Mouse (Mus musculus) inflammation-experienced regulatory T-cells, adult 6 months (primary cell): ENCODE data around the gene Neu2. TPM values are rescaled to one million over a fixed set of nuclear protein-coding genes. Genes with fewer than 3 reads are reported as not detected.
"Not testable (repeated sequence)": the region's sequence is repeated elsewhere in the genome, so short reads cannot be mapped to it uniquely, and the experiment has no call there.

Experiments
- ATAC-seq: one replicate; pipeline ENCODE4 v1.8.0; 2017
- polyA plus RNA-seq, 3 experiments: library from polyadenylated mRNA; unstranded; fragments of 100-300 nt; shearing (Covaris generic); gene quantifications; one replicate each; pipeline ENCODE4 v1.2.1; 2017

Gene Neu2
- polyA plus RNA-seq = not detected

DNA sequence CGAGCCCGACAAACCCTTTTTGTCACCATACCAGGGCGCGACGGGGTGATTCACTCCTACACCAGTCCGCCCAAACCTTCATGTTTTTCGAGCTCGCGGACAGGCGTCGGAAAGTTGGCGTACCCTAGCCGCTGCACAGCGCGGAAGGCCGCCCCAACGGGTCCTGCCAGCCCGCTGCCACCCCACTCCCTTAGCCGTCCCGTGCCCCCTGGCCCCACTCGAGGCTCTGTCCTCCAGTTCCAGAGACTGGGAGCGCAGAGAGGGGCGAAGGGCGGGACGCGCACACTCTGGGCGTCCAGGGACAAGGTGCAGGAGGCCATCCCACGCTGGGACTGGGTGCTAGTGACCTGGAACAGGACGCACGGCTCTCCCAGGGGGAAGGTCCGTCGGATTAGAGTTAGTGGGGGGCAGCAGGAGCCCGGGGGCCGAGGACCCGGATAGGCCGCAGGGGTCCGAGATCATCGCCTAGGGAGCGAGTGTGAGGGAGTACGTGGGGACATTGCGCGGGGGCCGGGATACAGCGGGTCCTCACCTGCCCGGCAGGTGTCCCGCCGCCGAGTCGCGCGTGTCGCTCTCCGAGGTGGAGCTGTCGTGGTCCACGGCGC, at the start of gene Neu2:
Neu2 (plus strand) TSS at position 329 of the 605 bp plus-strand sequence.
- no peak for ATAC-seq

DNA sequence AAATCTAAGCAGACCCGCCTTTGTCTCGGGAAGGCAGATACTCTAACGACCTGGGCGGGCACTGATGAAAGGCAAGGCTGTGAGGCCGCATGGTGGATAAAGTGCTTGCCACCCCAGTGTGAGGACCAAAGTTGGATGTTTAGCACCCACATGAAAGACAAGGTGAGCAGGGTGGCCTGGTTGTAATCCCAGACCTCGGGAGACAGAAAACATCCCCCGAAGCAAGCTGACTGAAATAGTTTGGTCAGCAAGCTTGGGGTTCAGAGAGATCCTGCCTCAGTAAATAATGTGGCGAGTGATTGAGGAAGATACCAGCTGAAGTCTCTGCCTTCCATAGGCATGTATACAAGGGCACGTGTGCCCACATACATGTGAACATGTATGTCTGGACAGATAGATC, 42.2 kb upstream of the Neu2 start:
- ATAC-seq = no peak

DNA sequence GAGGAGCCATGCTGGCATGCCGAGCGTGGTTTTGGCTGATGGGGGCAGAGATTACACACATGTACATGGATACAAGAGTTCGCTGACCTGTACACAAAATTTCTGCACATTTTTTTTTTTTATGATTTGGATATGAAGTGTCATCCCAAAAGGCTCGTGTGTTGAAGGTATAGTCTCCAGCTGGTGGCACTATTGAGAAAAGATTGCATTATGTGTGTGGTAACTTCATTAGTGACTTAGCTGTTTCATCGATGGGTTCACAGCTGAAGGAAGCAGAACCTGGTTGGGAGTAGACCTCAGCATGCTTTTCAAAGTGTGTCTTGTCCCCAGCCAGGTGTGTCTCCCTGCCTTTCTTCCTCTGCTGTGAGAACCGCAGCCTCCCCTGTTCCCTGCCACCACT, 41.4 kb upstream of the Neu2 start:
- no peak for ATAC-seq

DNA sequence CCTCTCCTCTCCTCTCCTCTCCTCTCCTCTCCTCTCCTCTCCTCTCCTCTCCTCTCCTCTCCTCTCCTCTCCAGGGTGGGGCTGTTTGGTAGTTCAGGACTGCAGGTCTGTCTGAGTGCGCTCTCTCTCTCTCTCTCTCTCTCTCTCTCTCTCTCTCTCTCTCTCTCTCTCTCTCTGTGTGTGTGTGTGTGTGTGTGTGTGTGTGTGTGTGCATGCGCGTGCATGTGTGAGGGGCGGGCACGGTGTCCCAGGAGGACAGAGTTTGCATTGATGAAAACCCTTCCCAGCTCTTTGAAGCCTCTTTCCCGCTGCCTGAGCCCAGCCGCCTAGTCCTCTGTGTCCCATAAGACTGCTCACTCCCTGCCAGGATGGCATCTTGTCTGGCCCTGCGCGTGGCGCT, 39.7 kb upstream of the Neu2 start, which contains the start of gene Snorc:
Snorc (plus strand) TSS at position 301 of the 400 bp plus-strand sequence.
- ATAC-seq = not testable (repeated sequence)

DNA sequence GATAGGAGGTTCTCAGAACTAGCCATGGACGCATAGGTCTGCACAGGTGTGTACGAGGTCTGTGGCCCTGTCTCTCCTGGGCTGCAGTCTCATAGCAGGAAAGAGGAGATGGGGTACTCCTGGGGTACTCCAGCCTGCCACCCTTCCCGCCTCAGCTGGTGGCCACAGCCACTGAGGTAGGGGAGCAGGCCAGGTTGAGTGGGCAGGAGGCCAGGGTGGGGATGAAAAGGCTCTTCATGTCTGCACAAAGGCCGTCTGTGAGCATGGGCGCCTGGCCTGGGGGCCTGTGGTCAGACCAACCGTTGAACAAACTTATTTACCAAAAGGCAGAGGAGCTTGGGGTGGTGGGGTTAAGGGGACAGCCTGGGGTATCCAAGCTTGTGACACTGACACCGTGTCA, 37.8 kb upstream of the Neu2 start:
- ATAC-seq = no peak

DNA sequence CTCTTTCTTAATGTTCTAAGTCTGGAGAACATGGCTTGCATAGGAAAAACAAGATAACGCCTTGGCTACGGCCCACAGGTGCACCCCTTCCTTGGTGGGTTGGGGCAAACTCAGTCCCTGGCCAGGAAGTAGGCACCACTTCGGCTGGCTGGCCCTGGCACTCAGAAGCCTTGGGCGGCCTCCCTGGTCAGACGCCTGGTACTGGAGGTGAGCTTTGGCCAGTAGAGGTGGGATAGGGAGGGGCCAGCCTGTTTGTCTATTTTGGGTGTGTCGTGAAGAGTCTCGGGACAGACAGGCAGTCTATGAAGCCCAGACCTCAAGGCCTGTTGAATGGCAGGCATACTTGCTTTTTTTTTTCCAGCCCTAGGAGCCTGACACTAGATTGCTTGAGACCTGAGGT, 37.1 kb upstream of the Neu2 start:
- ATAC-seq = no peak

DNA sequence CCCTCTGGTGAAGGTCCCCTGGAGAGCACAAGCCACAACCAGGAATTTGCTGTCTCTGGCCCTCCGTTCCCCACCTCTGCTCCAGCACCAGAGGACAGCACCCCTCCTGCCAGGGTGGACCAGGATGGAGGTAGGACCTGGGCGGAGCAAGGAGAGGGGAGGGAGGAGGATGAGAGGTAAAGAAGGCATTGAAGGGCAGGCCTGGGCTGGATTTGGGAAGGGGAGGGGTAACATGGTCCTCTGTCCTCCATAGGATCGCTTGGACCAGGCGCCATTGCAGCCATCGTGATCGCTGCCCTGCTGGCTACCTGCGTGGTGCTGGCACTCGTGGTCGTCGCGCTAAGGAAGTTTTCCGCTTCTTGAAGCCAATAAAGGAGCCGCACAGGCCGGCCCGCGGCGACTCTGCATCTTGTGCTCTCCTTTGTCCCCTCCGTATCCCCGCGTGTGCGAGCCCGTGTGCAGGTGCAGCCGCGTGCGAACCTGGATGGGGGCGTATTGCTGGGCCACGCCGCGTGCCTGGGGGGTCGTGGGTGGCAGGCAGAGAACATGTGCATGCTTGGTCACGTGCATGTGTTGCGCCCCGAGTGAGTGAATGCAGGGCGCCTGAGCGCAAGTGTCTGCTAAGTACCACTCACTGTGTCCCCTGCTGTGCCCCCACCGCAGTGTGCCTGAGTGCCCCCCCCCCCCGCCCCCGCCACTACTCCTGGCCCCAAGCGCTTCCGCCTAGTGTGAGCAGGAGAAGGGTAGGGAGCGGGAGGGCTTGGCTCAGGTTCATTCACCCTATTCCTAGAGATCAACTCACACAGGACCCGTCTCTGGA, 34.4 kb upstream of the Neu2 start:
- ATAC-seq = no peak

DNA sequence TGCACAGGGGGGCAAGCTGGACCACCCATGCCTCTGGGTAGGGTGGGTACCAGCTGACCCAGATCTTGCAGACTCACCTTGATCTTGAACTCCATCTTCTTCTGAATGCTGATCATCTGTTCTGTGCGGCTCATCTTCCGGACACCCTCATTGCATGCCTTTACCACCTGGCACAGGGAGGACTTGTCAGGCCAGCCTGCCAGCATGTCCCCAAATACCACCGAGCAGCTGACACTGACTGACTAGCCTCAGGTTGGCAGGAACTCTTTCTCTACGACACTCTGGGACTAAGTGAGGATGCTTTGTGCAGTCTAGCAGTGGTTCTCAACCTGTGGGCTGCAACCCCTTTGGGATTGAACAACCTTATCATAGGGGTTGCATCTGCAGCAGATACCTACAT, 27.1 kb upstream of the Neu2 start:
- ATAC-seq = no peak

DNA sequence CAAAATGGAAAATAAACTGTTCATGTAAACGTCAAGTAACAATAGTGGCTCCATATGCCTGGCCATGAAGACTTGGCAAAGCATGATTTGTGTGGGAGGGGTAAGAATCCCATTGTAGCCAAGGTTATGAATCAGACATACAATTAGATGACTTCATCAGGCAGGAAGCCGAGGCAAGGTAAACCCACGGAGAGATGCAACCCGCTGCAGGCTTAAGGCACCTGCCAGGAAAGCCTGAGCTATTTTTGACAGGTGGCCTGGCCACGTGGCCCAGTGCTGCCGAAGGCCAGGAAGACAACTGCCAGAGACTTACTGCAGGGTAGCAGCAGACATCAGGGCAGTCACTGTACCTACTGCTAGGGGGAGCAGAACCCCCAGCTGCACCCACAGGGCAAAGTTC, 23.3 kb upstream of the Neu2 start:
- no peak for ATAC-seq

DNA sequence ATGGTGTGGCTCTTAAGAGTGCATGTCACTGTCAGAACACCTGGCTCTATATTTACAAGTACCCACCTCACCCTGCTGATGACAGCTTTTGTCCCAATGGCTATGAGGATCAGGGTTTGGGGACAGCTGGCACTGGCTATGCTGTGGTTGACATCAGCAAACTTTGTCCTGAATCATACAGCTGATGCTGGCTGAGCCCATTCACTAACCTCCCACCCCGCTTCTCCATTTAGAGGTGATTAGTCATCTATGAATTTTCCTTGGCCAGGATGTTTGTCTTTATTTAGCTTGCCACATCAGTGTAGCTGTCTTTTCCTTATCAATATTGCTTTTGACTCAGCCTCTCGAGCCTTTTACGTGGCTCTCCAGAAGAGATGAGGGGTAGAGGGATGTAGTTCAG, 17.4 kb upstream of the Neu2 start:
- ATAC-seq = no peak

DNA sequence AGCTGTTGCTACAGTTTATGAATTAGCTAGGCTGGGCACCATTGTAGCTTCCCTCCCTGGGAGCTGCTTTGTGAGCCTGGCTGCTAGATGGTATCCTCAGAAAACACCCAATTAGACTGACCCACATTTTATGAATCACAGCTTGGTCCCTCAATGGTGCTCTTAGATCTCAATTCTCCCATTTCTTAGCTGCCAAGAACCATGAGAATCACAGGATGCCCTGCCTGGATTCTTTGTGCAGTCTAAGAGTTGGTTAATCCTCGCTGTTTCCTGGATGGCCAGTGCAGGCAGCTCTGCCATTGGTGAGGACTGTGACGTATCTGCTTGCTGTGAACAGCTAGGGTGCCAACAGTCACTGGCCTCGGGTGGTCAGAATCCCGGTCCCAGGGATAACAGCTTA, 16.1 kb upstream of the Neu2 start:
- no peak for ATAC-seq

DNA sequence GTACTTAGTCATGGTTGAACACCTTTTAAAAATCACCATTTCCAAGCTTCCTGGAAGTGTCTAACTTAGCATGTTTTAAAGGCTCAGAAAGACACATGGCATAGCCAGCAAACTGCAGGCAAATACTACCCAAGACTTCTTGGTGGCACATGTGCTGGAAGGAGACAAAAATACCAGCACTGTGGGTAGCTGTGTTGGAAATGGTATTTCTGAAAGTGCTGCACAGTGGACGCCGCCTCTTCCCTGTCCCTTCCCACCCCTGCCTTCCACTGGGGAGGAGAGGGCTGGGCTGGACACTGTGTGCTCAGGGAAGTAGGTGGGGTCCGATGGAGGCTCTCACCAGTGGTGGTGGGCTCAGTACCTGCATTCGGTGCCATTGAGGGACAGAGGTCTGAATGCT, 4.2 kb upstream of the Neu2 start:
- no peak for ATAC-seq

DNA sequence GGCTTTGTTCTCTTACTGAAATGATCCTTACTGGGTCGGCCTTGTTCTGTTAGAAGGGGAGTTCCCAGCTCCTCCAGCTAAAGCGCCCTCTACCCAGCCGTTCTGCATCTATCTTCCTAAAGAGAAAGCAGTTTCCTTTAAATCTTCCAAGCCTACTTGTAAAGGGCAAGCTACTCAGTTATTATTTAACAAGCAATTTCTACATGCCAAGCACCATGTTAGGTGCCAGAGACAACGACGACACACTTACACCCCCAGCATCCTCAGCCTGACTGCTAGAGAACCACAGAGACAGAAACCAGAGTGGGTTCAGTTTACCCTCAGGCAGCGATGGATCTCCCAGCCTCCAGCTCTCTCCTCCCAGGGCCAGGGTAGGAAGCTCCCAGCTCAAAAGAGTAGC, 1.8 kb upstream of the Neu2 start:
- no peak for ATAC-seq

DNA sequence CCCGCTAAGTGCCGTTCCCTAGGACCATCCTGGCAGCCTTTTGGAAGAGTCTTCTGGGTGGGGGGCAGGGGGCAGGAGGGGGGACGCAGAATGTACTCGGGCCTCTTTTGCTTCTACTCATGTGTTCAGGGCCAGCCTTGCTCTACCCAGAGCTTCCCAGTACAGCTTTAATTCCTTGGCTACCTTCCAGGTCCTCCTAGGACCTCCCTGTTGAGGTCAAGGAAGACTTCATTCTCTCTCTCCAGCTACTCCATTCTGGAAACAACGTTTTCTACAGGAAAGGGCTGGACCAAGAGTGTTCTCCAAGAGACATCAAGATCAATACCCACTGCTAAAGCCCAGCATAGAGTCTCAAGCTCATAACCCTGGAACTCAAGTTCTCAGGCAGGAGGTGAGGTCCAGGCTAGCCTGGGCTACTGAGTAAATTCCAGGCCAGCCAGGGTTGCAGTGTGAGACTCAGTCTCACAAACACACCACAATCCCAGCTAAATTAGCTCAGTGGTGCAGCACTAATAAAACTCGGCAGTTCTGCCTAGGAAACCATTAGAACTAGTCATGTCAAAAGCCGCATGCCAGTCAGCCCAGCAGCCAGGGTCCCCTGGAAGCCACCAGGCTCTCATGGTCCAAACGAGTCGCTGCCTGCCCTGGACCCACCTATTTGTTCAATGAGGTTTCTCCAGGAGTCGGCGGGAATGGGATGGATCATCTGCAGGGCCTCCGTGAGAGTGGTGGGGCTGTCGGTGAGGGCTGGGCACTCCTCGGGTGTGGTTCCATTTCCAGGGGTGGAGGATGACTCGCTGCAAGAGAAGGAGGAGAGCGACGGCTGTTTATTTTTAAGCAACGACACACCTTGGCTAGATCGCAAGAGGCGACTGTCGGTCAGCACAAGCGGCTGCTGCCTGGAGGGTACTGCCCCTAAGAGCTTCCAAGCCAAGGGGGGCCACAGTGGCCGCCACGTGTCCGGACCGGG, 813 bp upstream of the Neu2 start:
- ATAC-seq = no peak

DNA sequence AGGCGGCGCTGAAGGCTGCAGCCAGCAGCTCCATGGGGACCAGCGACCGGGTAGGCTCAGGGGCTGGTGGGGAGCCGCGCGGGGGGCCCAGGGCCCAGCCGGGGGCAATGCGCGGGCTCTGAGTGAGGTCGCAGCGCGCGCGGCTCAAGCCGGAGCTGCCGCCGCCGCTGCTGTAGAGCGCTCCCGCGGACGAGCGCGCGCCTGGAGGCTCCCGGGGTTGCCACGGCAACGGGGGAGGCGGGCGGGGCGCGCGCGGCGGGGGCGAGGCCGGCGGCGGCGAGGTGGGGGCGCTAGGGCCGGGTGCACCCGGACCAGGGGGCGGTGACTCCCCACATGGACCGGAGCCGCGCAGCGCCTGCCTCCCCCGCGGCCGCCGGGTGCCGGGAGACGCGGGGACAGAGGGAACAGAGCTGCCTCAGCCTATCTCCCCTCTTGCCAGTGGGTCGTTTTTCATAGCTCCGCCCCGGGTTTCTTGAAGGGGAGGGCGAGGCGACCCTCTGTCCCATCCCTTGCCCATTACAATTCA, 540 bp downstream of the Neu2 start:
- no peak for ATAC-seq

DNA sequence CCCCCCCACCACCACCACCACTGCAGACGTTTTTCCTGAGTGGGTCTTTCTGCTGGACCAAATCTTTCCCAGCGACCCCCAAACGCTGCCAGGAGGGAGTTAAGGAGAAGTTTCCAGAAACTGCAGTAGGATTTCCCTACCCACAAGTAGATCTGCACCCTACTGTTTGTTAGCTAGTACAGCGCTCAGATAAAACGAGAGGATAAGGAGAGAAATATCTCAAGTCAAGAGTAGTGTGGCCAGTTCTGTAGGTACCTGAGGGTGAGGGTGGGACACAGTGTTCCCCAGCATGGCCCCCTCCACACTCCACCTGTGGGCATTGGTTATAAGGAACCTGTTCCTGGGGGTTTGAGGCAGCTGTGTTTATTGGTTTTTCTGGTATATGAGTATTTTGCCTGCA, 1.2 kb downstream of the Neu2 start:
- ATAC-seq = no peak

DNA sequence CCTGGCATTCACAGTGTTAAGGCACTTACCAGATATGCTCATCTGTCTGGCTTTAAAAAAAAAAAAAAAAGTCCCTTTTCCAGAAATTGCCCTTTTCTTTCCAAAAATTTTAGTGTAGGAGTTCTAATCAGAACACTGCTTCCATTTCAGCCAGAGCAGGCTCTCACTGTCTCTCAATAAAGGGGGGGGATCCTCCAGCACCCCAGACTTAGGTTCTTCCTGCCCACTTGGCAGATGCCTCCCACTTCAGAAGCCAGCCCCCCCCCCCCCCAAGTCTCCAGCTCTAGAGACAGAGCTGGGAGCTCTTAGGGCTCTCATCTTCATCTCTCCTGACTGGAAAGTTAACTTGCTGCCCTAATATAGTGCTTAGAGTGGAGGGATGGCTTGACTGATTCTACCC, 10.8 kb downstream of the Neu2 start:
- ATAC-seq = no peak

DNA sequence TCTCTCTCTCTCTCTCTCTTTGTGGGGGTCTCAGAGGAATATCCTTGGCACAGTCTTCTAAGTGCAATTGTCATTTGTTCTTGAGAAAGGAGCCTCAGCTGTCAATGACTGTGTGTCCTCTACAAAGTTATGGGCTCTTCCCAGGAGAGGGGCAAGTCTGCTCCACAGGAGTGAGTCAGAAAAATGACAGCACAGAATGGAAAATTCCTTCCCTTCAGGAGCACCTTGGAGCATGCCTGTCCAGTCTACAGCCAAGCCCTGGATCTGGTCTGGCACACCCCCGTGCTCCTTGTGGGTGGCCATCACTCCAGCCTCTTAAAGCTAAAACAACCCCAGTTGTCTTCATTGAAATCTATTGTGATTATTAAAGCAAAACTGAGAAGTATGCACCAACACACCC, 11.8 kb downstream of the Neu2 start:
- no peak for ATAC-seq

DNA sequence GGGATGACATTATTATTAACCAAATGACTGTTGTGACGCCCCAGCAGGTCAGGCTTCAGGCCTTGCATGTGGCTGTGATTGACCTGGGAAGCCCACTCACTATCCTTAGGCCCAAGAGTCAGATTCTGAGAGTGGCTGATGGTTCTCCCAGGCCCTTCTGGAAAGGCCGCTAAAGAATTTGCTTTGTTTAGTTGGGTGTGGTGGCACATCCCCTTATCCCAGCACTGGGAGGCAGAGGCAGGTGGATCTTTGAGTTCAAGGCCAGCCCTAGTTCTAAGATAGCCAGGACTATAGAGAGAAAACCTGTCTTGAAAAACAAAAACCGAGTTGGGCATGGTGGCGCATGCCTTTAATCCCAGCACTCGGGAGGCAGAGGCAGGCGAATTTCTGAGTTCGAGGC, 15.4 kb downstream of the Neu2 start:
- ATAC-seq = no peak

DNA sequence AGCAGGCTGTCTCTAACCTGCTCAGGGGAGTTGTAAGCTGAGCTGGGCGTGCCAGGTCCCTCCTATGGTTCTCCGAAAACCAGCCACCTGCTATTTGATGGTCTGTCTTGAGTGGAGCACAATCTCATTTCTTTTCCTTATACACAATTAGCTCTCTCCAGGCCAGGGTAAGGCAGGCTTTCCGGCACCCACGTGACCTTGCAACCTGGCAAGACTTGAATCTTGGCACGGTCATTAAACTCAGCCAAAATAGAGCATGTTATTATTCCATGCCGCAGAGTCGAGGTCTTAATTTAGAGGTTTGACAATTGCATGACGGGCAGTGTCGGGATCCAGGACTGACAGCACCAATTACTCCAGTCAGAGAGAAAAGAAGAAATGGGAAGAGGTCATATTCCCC, 17.5 kb downstream of the Neu2 start:
- no peak for ATAC-seq

DNA sequence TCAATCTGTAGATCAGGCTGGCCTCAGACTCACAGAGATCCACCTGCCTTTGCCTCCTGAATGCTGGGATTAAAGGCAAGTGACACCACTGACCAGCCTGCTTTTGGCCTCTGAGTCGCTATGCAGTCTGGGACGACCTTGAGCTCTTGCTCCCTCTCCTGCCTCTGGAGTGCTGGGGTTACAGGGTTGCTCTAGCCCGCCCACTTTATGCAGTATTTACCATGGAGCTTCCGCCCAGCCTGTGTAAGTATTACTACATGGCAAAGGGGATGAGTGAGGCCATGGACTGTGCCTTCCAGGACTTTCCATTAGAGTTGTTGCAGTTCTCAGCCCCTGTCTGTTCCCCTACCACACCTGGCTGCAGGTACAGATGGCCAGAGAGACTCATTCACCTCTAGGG, 22.7 kb downstream of the Neu2 start:
- ATAC-seq = no peak

DNA sequence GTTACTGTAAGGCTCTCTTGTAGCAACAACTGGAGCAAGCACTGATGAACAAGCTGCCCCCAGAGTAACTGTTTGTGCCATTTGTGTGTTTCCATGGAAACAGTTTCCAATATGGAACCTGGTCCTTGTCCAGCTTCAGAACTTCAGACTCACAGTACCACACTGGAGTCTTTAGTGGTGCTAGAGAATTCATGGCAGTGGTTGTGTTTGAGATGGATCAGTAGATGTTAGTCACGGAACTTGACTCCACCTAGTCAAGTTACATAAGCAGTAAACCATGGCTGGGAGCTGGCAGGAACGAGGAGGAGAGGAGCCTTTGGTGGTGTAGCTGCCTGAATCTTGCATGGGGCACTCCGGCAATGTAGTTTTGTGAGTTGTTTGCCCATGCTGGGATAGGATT, 24.4 kb downstream of the Neu2 start:
- no peak for ATAC-seq

DNA sequence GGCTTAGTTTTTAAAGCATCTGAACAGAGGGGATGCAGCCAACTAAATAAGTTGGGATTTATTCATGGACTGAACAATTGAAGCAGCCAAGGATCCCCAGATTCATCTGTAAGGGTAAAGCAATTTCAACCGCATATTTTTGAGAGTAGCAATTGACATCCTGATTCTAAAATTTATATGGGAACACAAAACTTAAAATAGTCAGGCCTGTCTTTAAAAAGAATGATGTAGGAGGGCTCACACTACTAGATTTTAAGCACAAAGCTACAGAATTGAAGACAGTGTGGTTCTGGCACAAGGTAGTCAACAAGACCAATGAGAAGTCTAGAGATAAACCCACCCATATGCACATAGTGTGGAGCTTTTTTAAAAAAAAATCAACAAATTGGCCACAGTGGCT, 27.3 kb downstream of the Neu2 start:
- no peak for ATAC-seq
